ENCODE assay signal across 12 mouse cellular contexts in the genomic region with DNA sequence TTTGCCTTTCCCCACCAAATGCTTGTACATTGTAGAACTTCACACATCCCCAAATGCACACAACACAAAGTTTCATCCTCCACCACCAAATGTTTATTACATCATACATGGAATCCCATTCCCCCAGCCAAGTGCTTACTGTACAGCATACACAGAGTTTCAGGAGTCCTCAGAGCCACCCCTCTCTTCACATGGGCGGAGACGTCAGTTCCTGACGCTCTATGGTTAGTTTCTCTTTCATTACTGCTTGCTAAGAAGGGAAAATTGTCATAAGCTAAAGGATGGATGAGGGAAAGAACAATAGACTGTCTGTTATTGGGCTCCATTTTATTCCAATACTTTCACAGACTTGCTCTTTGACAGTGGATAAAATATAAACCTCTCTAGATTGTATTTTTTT.
"Had no signal": no experiment of that assay in that cellular context is flagged by ENCODE, and none has a peak within 500 bp of the region (broad histone marks: within the 10 kb centered on the region; RNA-seq: fewer than 3 reads in every experiment).

No protein-coding gene starts in this region.

- ATAC-seq: lung, postnatal 0 days; midbrain, embryonic 16.5 days had no signal

- DNase-seq: kidney, adult 2 months; kidney, postnatal 14 days; layer of hippocampus, adult 9-11 months; layer of hippocampus, postnatal 36 days; left cerebral cortex, postnatal 4 days; lung, adult 2 months; lung, postnatal 36 days; right cerebral cortex, adult 18-20 months; right cerebral cortex, postnatal 25 days; thymus, postnatal 36 days had no signal
